Mouse (Mus musculus): Measurements from ENCODE around the gene Actc1. TPM values are rescaled to one million over a fixed set of nuclear protein-coding genes. Genes with fewer than 3 reads are reported as not detected.

Actc1 gene
- 1,000 to 10,000 TPM; 7,210 to 7,715 TPM for total RNA-seq (2021)
- long read RNA-seq, experiment 1, transcript Actc1-201 (7 exons, 1,473 nt), result major isoform, 2,572 of 3,010 reads
- long read RNA-seq, experiment 1, partial matches to known transcripts, result 400 of 3,010 reads
- long read RNA-seq, experiment 1, other reads (novel, unspliced or antisense), result 38 of 3,010 reads
- long read RNA-seq, experiment 2, transcript Actc1-201 (7 exons, 1,473 nt), result major isoform, 2,478 of 2,827 reads
- long read RNA-seq, experiment 2, partial matches to known transcripts, result 322 of 2,827 reads
- long read RNA-seq, experiment 2, other reads (novel, unspliced or antisense), result 27 of 2,827 reads

- intact Hi-C loops (cut with DNase I; ENCODE audit: low total_unique reads), result no loop called here
- DNase-seq, result peak; percentile 52
Observed at GRCm38 (mm10) chr2:114052696-114053598, at the start of gene Actc1. Gene Actc1 (minus strand): TSS chr2:114053548.

DNA sequence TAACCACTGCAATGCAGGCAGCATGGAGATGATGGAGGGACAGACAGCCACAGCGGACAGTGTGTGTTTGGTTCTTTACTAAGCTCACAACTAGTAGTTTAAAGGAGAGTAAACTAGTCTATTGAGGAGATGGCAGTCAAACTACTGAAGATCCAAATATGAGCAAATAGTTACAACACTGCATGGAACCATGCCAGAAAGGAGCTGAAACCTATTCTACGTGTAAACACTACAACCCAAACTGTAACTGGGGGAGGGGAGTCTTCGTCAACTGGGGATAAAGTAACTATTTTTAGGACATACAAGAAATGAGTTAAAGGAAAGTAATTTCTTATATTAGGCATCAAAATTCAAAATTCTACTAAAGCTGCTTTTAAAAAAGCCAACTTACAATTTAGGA lies 49.1 kb upstream of the Actc1 start:
- intact Hi-C loops (cut with DNase I; ENCODE audit: low total_unique reads), result no loop called here
- DNase-seq, result no peak

DNA sequence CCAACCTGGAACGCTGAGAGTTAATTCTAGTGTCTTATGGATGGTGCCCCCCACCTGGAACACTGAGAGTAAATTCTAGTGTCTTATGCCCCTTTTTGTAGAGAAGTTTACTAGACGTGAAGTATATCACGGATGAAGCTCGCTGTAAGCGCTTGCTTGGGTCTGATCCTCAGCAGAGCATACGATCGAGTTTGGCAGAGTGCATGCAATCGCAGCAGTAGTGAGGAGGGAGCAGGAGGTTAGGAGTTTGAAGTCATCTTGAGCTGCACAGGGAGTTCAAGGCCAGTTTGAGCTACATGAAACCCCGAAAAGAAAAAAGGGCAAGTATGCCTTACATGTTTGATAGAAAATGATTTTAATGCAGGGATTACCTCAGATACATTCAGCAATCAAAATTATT lies 47.5 kb upstream of the Actc1 start:
- DNase-seq, result no peak
- intact Hi-C loops (cut with DNase I; ENCODE audit: low total_unique reads), result no loop called here

GRCm38 (mm10) chr2:114099816-114100215 lies 46.5 kb upstream of the Actc1 start:
- intact Hi-C loops (cut with DNase I; ENCODE audit: low total_unique reads), result no loop called here
- DNase-seq, result no peak

DNA sequence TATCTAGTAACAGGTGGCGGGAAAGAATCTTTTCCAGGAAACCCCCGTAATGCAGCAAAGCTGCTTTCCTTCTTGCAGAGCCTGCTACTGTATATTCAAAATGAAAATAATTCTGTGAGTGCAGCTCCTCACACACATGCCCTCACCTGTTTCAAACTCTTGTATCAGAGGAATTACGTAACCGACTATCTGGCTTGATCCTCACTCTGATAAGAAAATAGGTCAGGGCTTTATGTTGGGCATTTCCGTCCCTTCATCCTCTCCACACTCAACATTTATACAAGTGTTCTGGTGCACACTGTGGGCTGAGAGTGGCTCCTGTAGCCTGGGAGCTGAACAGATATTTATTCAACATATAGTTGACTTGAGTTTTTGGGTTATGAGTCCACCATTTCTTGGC lies 45.8 kb upstream of the Actc1 start:
- DNase-seq, result no peak
- intact Hi-C loops (cut with DNase I; ENCODE audit: low total_unique reads), result no loop called here

DNA sequence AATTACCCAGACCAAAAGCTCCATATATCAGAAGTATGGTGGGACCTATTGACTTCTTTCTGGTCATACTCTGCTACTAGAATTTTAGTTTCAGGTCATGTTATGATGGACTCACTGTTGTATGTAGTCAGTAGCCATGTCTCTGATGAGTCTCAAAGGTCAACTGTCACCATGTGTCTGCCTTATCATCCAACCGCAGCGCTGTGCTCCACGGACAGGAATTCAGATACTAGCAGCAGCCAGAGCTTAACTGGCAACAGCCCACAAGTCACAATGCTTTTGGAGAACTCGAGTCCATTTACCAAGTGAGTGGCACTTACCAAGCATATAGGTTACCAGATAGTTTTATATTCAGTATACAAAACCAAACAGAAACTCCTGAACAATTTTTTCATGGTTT lies 44.3 kb upstream of the Actc1 start:
- no peak for DNase-seq

GRCm38 (mm10) chr2:114096570-114096969 lies 43.2 kb upstream of the Actc1 start:
- intact Hi-C loops (cut with DNase I; ENCODE audit: low total_unique reads), result no loop called here
- DNase-seq, result no peak

More for the DNA sequence above, 44.3 kb upstream of the Actc1 start:
- intact Hi-C loops (cut with DNase I; ENCODE audit: low total_unique reads), result no loop called here

DNA sequence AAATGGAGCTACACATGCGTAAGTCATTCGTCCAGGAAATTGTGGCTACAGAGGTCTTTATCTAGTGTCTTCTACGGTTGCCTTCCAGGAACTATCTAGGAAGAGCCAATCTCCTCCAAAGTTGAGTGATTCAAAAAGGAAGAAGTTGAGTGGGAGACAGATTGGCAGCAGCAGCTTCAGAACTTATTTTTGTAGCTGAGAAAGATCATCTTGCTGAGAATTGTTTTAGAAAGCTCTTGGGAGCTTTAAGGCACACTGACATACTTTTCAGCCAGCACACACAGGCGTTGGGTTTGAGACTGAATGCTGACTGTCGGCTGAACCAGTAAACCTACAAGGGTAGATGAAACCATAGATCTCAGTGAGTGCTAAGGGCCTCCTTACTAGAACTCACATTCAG lies 42.0 kb upstream of the Actc1 start:
- DNase-seq, result no peak
- intact Hi-C loops (cut with DNase I; ENCODE audit: low total_unique reads), result no loop called here

GRCm38 (mm10) chr2:114094696-114095095 lies 41.3 kb upstream of the Actc1 start:
- intact Hi-C loops (cut with DNase I; ENCODE audit: low total_unique reads), result no loop called here
- DNase-seq, result no peak

GRCm38 (mm10) chr2:114093577-114093976 lies 40.2 kb upstream of the Actc1 start:
- intact Hi-C loops (cut with DNase I; ENCODE audit: low total_unique reads), result no loop called here
- DNase-seq, result no peak

DNA sequence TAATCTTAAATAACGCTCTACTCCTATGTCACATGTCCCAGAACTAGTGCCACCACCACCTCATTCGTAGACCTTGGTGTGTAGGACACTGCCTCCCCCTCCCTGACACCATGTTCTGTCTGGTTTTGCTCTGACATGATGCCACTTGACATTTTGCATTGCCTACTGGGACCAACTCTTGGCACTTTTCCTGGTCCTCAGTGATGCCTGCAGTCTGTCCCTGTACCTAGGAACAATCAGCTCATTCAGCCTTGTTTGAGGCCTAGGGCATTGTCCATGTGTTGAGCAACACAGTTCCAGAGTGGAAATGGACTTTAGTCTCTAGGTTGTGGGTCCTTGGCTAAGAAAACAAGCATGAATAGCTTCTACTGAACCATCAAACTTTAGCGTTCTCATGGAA lies 36.5 kb upstream of the Actc1 start:
- no peak for DNase-seq
- intact Hi-C loops (cut with DNase I; ENCODE audit: low total_unique reads), result no loop called here

GRCm38 (mm10) chr2:114087271-114087670 lies 33.9 kb upstream of the Actc1 start:
- intact Hi-C loops (cut with DNase I; ENCODE audit: low total_unique reads), result no loop called here
- DNase-seq, result peak; percentile 17

- intact Hi-C loops (cut with DNase I; ENCODE audit: low total_unique reads), result no loop called here
- DNase-seq, result no peak
Observed at GRCm38 (mm10) chr2:114071876-114072275, 18.5 kb upstream of the Actc1 start.

- no peak for DNase-seq
- intact Hi-C loops (cut with DNase I; ENCODE audit: low total_unique reads), result no loop called here
Observed at GRCm38 (mm10) chr2:114066226-114066625, 12.9 kb upstream of the Actc1 start.

- no peak for DNase-seq
- intact Hi-C loops (cut with DNase I; ENCODE audit: low total_unique reads), result no loop called here
Observed at GRCm38 (mm10) chr2:114064004-114064403, 10.7 kb upstream of the Actc1 start.

DNA sequence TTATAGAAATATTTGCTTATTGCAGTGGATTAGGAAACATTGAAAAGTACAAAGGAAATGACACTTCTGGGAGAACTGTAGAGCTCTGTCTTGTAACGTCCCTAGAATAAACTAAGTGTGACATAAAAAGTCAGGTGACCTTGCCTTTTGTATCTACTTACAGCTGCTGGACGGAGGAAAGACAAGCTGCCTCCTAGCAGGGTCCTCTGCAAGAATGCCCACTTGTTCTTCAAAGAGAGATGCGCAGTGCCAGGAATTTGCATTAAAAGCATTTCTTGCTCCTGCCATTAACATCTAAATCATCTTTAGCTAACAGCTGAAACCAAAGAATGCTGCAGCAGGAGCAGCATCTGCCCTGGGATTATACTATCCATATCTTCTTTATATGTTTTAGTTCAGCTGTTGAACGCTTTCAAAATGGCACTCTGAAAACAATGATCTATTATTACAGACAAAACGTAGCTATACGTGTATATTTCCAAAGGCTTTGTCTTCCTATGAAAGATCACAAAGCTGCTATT lies 6.8 kb upstream of the Actc1 start:
- intact Hi-C loops (cut with DNase I; ENCODE audit: low total_unique reads), result no loop called here
- DNase-seq, result no peak

DNA sequence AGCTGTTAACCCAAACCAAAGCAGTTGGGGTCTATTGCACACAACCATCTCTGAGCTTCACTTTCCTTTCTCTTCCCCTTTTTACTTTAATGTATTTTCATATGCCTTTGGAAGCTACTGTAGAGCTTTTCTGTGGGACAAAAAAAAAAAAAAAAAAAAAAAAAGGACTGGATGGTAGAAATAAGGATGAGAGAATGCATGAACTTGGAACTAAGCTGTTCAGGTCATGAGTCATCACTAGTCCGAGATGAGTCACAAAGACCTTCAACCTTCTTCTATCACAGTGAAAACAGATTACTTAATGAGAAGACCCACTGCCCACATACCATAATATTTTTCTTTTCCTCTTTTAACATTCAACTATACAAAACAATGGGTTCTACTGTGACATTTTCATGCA lies 6.3 kb upstream of the Actc1 start:
- intact Hi-C loops (cut with DNase I; ENCODE audit: low total_unique reads), result no loop called here
- no peak for DNase-seq

GRCm38 (mm10) chr2:114058226-114058796 lies 5.0 kb upstream of the Actc1 start:
- intact Hi-C loops (cut with DNase I; ENCODE audit: low total_unique reads), result no loop called here
- DNase-seq, result no peak

GRCm38 (mm10) chr2:114057303-114057853 lies 4.0 kb upstream of the Actc1 start:
- intact Hi-C loops (cut with DNase I; ENCODE audit: low total_unique reads), result no loop called here
- peak; percentile 67 for DNase-seq

- intact Hi-C loops (cut with DNase I; ENCODE audit: low total_unique reads), result no loop called here
- peak; percentile 7 for DNase-seq
Observed at GRCm38 (mm10) chr2:114054129-114054528, 781 bp upstream of the Actc1 start.
